Mouse (Mus musculus) 416B (cell line): ENCODE results near the gene Bbc3.
A peak's percentile ranks its signal among the peaks of the same experiment; 100 is the strongest.

Source experiments
- DNase-seq: peaks from one replicate; pipeline ENCODE4 v3.0.0; 2011; ENCODE audit warnings: low read depth

The Bbc3 gene

GRCm38 (mm10) chr7:16315222-16315759 lies 7.1 kb downstream of the Bbc3 start:
- no peak for DNase-seq

GRCm38 (mm10) chr7:16317094-16317493 lies 8.9 kb downstream of the Bbc3 start:
- DNase-seq, result no peak

DNA sequence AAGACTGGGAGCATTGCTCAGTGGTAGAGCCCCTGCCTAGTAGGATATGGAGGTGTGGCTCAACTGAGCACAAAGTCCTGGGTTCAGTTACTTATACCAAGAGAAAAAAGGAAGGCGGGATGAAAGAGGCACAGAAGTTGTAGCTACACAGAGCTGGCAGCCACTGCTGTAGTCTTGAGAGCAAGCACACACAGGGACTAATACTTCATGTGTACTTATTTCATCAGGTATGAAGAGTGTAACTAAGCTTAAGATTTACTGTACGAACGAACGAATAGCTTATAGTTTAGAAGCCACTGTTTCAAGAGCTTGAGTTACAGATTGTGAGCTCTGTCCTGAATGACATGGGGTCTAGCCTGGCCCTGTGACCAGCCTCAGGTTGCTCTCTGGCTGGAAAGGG lies 11.0 kb downstream of the Bbc3 start:
- no peak for DNase-seq

DNA sequence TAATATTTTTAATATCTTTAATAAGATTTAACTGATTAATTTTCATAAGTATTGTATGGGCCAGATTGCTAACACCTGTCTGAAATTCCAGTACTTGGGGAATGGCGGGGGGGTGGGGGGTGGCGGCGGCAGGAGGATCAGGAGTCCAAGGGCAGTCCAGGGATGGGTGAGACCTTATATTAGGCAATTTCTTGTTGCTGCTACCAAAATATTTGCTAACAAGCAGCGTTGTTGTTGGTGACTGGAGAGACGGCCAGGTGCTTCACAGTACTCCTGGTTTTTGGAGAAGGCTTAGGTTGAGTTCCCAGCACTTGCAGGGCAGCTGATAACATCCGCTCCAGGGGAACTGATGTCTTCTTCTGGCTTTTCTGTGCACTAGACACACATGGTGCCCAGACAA lies 12.3 kb downstream of the Bbc3 start:
- DNase-seq, result no peak

GRCm38 (mm10) chr7:16324661-16325060 lies 16.5 kb downstream of the Bbc3 start:
- DNase-seq, result no peak

GRCm38 (mm10) chr7:16325920-16326606 lies 17.9 kb downstream of the Bbc3 start:
- DNase-seq, result peak; percentile 92

DNA sequence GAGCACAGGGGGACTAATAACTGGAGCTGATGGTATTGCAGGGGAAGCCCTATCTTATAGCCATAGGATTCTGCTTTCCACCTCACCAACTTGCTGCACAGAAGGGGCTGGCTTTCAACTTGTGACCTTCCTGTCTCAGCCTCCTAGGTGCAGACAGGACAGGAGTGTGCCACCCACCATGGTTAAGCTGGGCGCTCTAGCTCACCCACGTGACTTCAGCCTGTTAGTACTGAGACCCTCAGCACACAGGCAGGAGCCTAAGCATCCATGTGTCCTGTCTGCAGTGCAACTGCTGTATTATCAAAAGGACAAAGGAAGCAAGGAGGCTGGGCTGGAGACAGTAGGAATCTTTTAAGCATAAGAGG lies 18.4 kb downstream of the Bbc3 start:
- no peak for DNase-seq

- no peak for DNase-seq
Observed at GRCm38 (mm10) chr7:16329146-16329545, 21.0 kb downstream of the Bbc3 start.

GRCm38 (mm10) chr7:16337733-16338132 lies 29.5 kb downstream of the Bbc3 start:
- DNase-seq, result no peak

DNA sequence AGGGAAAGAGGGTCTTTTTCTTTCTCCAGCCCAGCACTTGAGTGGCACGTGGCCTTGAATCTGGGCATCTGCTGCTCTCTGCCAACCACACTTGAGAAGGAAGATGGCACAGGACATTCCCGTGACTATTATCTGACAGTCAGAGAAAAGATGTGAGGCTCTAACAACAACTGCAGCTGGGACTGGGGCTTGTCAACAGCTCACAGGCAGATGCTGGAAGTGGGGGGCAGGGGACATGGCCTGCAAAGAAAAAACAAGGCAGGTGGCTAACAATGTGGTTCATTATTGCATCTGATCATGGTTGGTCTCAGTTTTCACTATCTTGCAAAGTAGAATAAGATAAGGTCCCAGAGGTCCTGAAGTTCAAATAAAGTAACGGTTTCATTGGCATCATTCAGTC lies 36.4 kb downstream of the Bbc3 start:
- DNase-seq, result no peak

- DNase-seq, result peak; percentile 56
Observed at GRCm38 (mm10) chr7:16345297-16345696, 37.1 kb downstream of the Bbc3 start.

- DNase-seq, result no peak
Observed at GRCm38 (mm10) chr7:16349999-16350398, 41.8 kb downstream of the Bbc3 start.

DNA sequence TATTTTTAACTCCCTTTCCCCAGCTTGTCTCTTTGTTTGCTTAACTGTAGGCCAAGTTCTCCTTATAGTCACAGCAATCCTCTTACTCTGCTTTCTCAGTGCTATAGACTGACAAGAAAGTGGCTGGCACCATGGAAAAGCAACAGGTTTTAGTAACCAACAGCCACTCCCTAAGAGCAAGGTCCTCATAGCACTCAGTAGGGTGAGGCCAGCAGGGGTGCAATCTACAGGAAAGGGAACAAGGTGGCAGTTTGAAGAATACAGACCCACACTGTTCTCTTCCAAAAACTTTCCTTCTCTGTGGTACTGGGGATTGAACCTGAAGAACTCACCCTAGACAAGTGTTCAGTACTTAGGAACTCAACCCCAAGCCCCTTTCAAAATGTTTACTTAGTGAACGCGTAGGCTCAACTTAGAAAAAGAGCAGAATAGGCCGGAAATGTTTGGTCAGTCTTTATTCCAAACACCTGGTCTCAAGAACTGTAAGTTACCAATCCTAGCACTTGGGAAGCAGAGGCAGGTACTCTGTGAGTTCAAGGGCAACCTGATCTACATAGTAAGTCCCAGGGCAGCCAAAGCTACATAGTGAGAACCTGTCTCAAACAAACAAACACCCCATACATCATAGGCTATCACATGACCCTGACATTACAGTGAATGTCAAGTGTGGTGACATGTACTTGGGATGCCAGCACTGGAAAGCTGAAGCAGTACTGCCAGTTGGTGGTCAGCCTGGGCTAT lies 47.8 kb downstream of the Bbc3 start:
- no peak for DNase-seq

GRCm38 (mm10) chr7:16357602-16358001 lies 49.4 kb downstream of the Bbc3 start:
- DNase-seq, result no peak

GRCm38 (mm10) chr7:16364319-16364718 lies 56.1 kb downstream of the Bbc3 start:
- DNase-seq, result peak; percentile 64

DNA sequence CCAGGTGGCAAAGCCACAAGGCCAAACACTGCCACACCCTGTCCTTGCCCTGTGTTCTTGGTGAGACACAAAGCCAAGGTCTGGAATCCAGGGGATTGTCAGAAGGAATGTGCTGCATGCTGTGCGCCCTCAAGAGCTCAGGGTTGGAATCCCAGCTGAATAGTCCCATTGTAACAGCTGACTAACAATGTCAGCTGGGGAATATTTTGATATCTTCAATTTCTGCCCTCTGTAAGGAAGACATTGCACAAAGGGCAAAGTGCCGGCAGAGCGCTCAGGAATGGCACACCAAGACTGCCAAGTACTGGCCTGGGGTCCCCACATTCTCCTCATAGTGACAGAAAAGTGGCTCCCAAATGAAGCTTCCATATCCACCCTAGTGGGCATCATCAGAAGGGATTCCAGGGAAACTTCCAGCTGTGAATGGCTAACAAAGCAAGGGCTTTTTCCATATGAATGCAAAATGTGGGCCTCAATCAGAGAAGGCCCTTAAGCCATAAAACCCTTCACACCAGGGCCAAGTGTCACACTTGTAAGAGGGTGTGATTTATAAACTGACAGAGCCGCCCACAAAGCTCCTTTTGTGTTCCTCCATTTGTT lies 56.8 kb downstream of the Bbc3 start:
- peak; percentile 44 for DNase-seq

- DNase-seq, result peak; percentile 57
Observed at GRCm38 (mm10) chr7:16366133-16366646, 58.0 kb downstream of the Bbc3 start.

DNA sequence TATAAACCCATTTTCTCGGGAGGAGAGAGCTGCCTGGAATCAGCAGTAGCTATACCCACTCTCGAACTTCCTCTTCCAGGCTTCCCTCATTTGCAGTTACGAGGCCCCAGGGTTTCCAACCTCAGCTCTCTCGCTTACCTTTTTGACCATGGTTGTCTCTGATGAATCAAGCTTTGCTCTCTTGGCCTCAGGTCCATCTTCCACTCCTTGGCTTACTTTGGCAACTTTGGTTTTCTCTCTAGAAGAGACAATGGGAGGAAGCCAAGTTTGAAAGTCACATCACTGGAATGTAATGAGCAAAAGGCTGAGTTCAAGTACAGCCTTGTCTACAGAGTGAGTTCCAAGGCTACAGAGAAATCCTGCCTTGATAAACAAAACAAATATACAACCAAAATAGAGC lies 58.5 kb downstream of the Bbc3 start:
- no peak for DNase-seq
